Mouse (Mus musculus): ENCODE results near the gene Slc38a5.

Slc38a5 gene

GRCm38 (mm10) chrX:8271083-8271820 is at the start of gene Slc38a5:
Gene Slc38a5, plus strand, starts transcription at chrX:8271133.
- no peak for DNase-seq (ENCODE audit: low spot score in 2 of 2)

- no peak for DNase-seq (ENCODE audit: low spot score in 2 of 2)
Measured at GRCm38 (mm10) chrX:8222296-8222677, 48.6 kb upstream of the Slc38a5 start.

- DNase-seq (ENCODE audit: low spot score in 2 of 2), result no peak
Measured at GRCm38 (mm10) chrX:8222678-8223421, 48.1 kb upstream of the Slc38a5 start.

- DNase-seq (ENCODE audit: low spot score in 2 of 2), result no peak
Measured at GRCm38 (mm10) chrX:8223473-8223872, 47.5 kb upstream of the Slc38a5 start.

- DNase-seq (ENCODE audit: low spot score in 2 of 2), result no peak
Measured at GRCm38 (mm10) chrX:8230272-8230671, 40.7 kb upstream of the Slc38a5 start.

GRCm38 (mm10) chrX:8233602-8234001 is 37.3 kb upstream of the Slc38a5 start:
- DNase-seq (ENCODE audit: low spot score in 2 of 2), result no peak

- no peak for DNase-seq (ENCODE audit: low spot score in 2 of 2)
Measured at GRCm38 (mm10) chrX:8236704-8237103, 34.2 kb upstream of the Slc38a5 start.

GRCm38 (mm10) chrX:8238804-8239395 is 32.0 kb upstream of the Slc38a5 start:
- DNase-seq (ENCODE audit: low spot score in 2 of 2), result no peak

- no peak for DNase-seq (ENCODE audit: low spot score in 2 of 2)
Measured at GRCm38 (mm10) chrX:8247680-8248079, 23.3 kb upstream of the Slc38a5 start.

- no peak for DNase-seq (ENCODE audit: low spot score in 2 of 2)
Measured at GRCm38 (mm10) chrX:8248542-8249120, 22.3 kb upstream of the Slc38a5 start.

- DNase-seq (ENCODE audit: low spot score in 2 of 2), result no peak
Measured at GRCm38 (mm10) chrX:8251789-8252333, 19.1 kb upstream of the Slc38a5 start.

GRCm38 (mm10) chrX:8252334-8253285 is 18.3 kb upstream of the Slc38a5 start, which contains the start of gene Ftsj1:
Gene Ftsj1, minus strand, starts transcription at chrX:8252406.
- DNase-seq (ENCODE audit: low spot score in 2 of 2), result peak; percentile 82 to 89

GRCm38 (mm10) chrX:8253711-8254110 is 17.2 kb upstream of the Slc38a5 start:
- DNase-seq (ENCODE audit: low spot score in 2 of 2), result no peak

GRCm38 (mm10) chrX:8255807-8256206 is 15.1 kb upstream of the Slc38a5 start:
- DNase-seq (ENCODE audit: low spot score in 2 of 2), result no peak

- DNase-seq (ENCODE audit: low spot score in 2 of 2), result no peak
Measured at GRCm38 (mm10) chrX:8259478-8259877, 11.5 kb upstream of the Slc38a5 start.

- DNase-seq (ENCODE audit: low spot score in 2 of 2), result no peak
Measured at GRCm38 (mm10) chrX:8263156-8263804, 7.7 kb upstream of the Slc38a5 start.

- DNase-seq (ENCODE audit: low spot score in 2 of 2), result peak in 1 of 2 experiments; percentile 4
Measured at GRCm38 (mm10) chrX:8264222-8264621, 6.7 kb upstream of the Slc38a5 start.

- peak; percentile 10 to 35 for DNase-seq (ENCODE audit: low spot score in 2 of 2)
Measured at GRCm38 (mm10) chrX:8272000-8272399, 1.1 kb downstream of the Slc38a5 start.

- DNase-seq (ENCODE audit: low spot score in 2 of 2), result no peak
Measured at GRCm38 (mm10) chrX:8274056-8274455, 3.1 kb downstream of the Slc38a5 start.

- no peak for DNase-seq (ENCODE audit: low spot score in 2 of 2)
Measured at GRCm38 (mm10) chrX:8288621-8289020, 17.7 kb downstream of the Slc38a5 start.
